Mouse (Mus musculus) adrenal gland, adult 18-20 months (tissue): ENCODE measurements around the gene Bglap. TPM values are rescaled to one million over a fixed set of nuclear protein-coding genes. Genes with fewer than 3 reads are reported as not detected.
A peak's percentile ranks its signal among the peaks of the same experiment; 100 is the strongest.
"Not testable (repeated sequence)": the region's sequence is repeated elsewhere in the genome, so short reads cannot be mapped to it uniquely, and the experiment has no call there.

ENCODE experiments used
- DNase-seq, 2 experiments: peaks; one replicate each; pipeline ENCODE4 v3.0.0; 2021 to 2022; ENCODE audit warnings: low spot score in 2 of 2
- long read RNA-seq, 2 experiments: library from polyadenylated mRNA; stranded (forward); transcript quantifications; one replicate each; pipeline ENCODE4 v2.0.0; 2021
- total RNA-seq, 2 experiments: library from RNA; stranded (reverse); gene quantifications; 1 replicate in 1 of 2; 2 replicates in 1 of 2; pipeline ENCODE4 v1.2.3; 2021

The Bglap gene
- total RNA-seq, result 1 to 10 TPM in 1 of 2 experiments, not detected in 1; 2.7 TPM
- long read RNA-seq, experiment 1, partial matches to known transcripts, result 0 of 1 reads
- long read RNA-seq, experiment 1, other reads (novel, unspliced or antisense), result 0 of 1 reads
- long read RNA-seq, experiment 2, partial matches to known transcripts, result 0 of 2 reads
- long read RNA-seq, experiment 2, other reads (novel, unspliced or antisense), result 0 of 2 reads

GRCm38 (mm10) chr3:88384364-88384763 is at the start of gene Bglap:
Bglap (minus strand) TSS chr3:88384464.
- no peak for DNase-seq

- not testable (repeated sequence) for DNase-seq
These were observed 44.4 kb upstream of the Bglap start for GRCm38 (mm10) chr3:88428639-88429038.

DNA sequence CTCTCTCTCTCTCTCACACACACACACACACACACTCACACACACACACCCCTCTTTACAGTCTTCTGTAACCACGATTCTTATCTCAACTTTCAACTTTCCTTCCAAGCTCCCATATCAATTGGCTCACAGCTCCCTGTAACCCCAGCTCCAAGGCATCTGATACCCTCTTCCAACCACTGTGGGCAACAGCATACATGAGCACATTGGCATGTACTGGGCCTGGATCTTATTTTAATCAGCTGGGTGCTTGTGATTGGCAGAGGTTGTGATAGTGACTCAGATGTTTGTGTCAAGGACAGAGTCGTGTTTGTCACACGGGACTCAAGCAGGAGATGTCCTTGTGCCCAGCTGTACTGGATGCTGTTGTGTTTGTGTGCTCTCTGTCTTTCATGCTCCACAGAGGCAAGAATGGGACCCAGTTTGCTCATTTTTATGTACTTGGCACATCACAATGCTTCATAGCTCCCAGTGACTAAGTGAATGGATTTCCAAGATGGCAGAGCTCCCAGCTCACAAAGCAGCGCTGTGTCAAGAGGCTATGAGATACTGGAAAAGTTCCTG is 43.2 kb upstream of the Bglap start:
- no peak for DNase-seq

DNA sequence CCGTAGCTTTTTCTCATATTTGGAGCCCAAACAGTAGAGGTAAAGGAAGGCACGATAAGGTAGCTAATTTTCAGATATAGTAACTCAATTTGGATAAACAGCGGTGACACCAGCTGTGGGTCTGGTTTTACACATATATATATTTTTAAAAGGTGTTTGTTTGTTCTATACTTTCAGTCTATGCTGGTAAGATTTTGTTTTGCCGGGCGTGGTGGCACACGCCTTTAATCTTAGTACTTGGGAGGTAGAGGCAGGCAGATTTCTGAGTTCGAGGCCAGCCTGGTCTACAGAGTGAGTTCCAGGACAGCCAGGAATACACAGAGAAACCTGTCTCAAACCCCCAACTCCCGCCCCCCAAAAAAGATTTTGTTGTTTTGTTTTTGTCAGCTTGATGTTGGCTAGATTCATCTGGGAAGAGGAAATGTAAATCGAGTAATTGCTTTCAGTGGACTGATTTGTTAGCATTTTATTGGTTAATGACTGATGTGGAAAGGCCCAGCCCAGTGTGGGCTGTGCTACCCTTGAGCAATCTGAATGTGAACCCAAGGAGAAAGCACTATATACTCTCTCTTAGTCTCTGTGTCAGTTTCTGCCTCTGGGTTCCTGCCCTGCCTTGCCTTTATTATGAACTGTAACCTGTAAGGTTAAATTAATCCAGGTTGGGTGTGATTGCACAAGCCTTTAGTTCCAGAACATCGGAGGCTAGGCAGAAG is 41.6 kb upstream of the Bglap start:
- no peak for DNase-seq

DNA sequence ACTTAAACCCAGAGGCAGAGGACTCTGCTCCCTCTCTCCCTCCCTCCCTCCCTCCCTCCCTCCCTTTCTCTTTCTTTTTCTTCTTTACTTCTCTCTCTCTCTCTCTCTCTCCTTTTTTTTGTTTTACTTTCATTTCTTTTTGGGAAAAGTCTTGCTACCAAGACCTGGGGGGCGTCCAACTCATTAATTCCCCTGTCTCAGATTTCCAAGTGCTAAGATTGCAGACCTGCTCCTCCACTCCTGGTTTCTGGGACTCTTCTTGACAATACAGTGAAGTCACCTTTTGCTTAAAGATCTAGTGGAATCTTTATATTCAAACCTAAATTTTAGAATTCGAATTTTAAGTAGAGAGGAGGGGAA is 41.0 kb upstream of the Bglap start:
- no peak for DNase-seq

GRCm38 (mm10) chr3:88424605-88425329 is 40.5 kb upstream of the Bglap start, which contains the start of gene Slc25a44:
Slc25a44 (minus strand) TSS chr3:88425139.
- DNase-seq, result peak; percentile 79 to 84

DNA sequence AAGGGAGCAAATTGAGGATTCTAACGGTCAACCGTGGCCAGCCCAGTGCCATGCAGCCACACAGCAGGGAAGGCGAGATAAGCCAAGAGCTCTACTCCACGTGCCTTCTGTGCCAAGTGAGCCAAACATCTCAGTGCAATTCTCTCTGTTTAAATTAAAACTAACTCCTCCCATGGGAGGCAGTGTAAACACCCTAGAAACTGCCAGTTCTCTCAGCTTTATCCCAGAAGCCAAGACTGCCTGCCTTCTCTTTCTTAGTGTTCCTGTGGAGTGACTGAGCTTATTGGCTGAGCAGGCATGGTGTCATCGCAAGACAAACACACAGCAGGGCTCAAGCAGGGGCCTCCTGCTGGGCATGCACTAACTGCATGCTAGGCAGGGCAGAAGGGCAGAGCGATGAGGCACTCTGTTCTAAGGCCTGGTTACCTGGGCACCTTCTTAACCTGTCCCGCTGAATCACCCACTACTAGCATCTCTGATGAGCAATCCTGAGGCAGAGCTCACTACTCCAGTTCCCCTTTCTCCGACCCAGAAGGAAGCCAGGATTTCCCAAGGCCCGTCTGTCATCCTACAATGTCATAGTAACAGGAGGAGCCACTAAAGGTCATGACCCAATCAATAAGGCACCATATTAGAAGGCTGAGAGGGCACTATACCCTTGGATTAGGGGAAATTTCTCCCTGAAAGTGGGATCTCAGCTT is 37.9 kb upstream of the Bglap start:
- DNase-seq, result no peak

DNA sequence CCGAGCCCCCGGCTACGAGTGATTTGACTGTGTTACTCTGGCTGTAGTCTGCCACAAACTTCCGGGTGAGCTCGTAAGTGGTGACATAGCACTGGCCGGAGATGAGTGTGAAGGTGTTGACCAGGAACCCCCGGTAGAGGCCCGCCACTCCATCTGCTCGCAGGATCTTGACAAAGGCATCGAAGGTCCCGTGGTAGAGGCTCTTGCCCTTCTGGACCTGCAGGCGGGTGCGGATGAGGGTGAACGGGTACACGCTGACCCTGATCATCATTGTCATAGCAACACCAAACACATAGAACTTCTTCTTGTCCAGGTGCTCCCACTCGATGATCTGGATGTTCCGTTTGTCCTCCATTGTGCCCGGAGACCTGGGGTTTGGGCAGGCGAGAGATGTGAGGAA is 36.5 kb upstream of the Bglap start:
- DNase-seq, result no peak

- no peak for DNase-seq
These were observed 33.8 kb upstream of the Bglap start for GRCm38 (mm10) chr3:88418016-88418415.

GRCm38 (mm10) chr3:88415668-88416067 is 31.4 kb upstream of the Bglap start:
- no peak for DNase-seq

DNA sequence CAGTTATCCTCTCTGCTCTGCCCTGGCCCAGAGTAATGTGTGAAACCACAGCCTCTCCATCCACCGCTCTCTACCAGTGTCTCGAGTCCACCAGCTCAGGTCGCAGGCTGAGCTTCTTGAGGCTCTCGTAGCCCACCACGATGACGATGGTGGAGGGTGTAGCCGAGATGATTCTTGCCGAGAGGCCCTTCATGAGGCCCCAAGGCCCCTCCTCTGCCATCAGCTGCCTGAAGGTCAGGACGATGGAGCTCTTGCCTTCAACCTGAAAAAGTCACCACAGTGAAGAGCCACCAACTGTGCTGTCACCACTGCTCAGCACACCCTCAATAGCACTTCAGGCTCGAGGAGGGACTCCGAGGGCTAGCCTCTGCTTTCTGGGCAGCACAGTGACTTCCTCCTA is 28.4 kb upstream of the Bglap start:
- DNase-seq, result no peak

GRCm38 (mm10) chr3:88411681-88412080 is 27.4 kb upstream of the Bglap start:
- no peak for DNase-seq

DNA sequence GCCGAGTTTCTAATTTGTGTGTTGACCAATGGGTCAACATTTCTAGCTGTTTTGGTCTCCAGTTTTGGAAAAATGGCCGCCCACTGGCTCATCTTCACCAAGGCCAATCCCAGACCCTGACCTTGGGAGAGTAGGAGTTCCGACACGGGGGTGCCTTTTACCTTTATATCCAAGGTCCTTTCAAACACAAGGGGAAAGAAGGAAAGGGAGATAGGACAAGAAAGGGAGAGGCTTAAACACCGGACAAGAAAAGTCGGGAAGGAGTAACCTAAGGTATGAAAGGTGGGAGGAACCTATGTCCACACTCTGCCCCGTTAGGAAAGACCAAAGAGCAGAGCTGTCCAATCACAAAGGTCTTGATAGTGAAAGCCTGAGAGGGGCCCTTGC is 26.4 kb upstream of the Bglap start:
- DNase-seq, result no peak

- DNase-seq, result peak; percentile 86 to 87
These were observed 25.7 kb upstream of the Bglap start, which contains the start of gene Pmf1 for GRCm38 (mm10) chr3:88409741-88410644. Pmf1 (minus strand) TSS chr3:88410331.

- DNase-seq, result no peak
These were observed 24.7 kb upstream of the Bglap start for GRCm38 (mm10) chr3:88408953-88409352.

DNA sequence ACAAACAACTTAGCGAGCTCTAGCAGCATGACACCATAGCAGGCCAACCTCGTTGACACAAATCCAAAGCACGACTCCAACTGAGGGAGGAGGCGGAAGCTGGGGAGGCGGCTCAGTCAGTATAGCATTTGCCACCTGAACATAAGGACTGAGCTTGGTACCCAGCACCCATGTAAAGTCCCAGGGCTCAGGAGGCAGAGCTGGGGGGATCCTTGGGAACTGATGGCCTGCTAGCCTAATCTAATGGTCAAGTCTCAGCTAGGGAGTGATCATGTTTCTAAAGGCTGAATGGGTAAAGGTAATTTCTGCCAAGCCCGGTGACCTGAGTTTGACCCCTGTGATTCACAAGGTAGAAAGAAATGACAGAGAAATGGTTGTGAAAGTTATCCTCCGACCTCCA is 23.3 kb upstream of the Bglap start:
- DNase-seq, result no peak

DNA sequence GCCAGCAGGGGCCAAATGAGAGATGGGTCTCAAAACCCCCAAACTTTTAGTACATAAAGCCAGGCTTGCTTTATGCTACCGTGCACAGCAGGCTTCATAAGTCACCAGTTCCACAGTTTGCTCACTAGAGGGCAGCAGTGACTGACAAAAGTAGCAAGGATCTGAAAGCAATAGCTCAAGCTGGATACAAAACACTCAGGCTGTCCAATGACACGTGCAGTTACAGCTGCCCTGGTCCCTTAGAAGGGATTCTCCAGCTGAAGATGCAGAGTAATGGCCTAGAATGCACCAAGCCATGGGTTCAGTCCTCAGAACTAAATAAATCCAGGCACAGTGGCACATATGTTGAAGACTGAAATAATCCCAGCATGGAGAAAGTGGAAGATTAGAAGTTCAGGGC is 22.8 kb upstream of the Bglap start:
- DNase-seq, result peak in 1 of 2 experiments; percentile 48

DNA sequence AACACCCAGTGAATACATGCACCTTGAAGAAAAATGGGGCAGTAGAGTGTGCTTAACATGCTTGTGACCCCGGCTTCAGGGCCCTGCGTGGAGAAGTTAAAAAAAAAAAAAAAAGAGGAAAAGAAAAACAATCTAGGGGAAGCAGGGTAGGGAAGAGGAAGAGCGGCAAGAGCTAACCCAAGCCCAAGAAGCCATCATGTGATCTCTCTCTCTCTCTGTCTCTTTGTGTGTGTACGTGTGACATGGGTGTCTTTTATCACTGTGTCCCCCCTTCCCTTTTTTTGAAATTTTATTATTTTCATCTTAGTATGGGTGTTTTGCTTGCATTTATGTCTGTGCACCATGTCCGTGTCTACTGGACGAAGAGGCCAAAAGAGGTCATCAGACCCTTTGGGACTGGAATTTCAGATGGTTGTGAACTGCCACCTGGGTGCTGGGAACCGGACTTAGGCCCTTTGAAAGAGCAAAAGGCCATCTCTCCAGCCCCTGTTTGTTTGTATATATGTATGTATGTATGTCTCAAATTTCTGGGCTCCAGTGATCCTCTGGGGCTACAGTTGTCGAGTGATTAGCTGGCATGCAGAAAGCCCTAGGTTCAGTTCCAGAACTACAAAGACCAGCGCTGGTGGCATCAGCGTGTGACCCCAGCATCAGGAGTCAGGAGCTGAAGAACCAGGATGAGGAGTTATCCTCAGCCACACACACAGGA is 19.4 kb upstream of the Bglap start:
- no peak for DNase-seq

DNA sequence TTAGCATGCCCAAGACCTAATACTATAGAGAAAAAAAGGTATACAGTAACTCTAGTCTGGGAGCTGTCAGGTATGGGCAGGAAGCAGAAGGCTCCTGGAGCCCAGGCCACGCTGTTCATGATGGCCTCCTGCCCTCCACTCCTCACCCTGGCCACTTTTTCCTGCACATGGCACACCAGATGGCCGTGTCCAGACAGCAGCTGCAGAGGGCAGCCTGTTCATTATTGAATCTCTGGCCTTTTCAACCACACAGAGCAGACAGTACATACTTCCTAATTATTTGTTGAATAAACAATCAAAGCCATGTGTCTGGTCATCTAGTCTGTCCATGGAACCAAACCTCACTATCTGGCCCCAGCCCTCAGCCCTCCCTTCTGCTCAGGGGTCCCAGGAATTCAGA is 14.4 kb upstream of the Bglap start:
- no peak for DNase-seq

GRCm38 (mm10) chr3:88395742-88396141 is 11.5 kb upstream of the Bglap start:
- no peak for DNase-seq
